Mouse (Mus musculus): ENCODE measurements at regions not wholly inside any gene's neighbourhood (a gene's known extent, or its start where the extent isn't known, plus 50 kb on each side); places are given as distances from the start of the nearest gene placed in this dataset.

- TF ChIP-seq EP300 (IDR thresholded peaks at IDR 0.05; ENCODE audit: low read depth) (no peak), CTCF (IDR thresholded peaks at IDR 0.05; ENCODE audit: low read depth) (no peak)
Measured at GRCm38 (mm10) chr14:72778756-72779155, 69.0 kb upstream of the Fndc3a start.

Measured in liver, embryonic 14.5 days (tissue).